Mouse (Mus musculus) liver, embryonic 12.5 days (tissue): ENCODE data around the gene Pdia3. TPM values are rescaled to one million over a fixed set of nuclear protein-coding genes. Genes with fewer than 3 reads are reported as not detected.
A peak's percentile ranks its signal among the peaks of the same experiment; 100 is the strongest.
"Not testable (repeated sequence)": the region's sequence is repeated elsewhere in the genome, so short reads cannot be mapped to it uniquely, and the experiment has no call there.

ENCODE experiments used
- ATAC-seq: fragments of 200-750 bp; cut with Nextera tagmentation; 2 replicates; pipeline ENCODE4 v1.8.0; 2017; ENCODE audit warnings: moderate number of reproducible peaks, mild to moderate bottlenecking, moderate library complexity
- H3K27ac ChIP-seq: fragments of 300-500 bp; sonication (generic); 2 replicates; pipeline ENCODE4 v1.5.1; 2016; ENCODE audit warnings: mild to moderate bottlenecking
- H3K27me3 ChIP-seq: fragments of 300-500 bp; sonication (generic); replicated peaks from 2 replicates; pipeline ENCODE4 v1.6.1; 2016; ENCODE audit warnings: mild to moderate bottlenecking, moderate library complexity
- H3K36me3 ChIP-seq: fragments of 300-500 bp; sonication (generic); 2 replicates; pipeline ENCODE4 v1.6.1; 2016; ENCODE audit warnings: mild to moderate bottlenecking, moderate library complexity
- H3K4me1 ChIP-seq: fragments of 300-500 bp; sonication (generic); 2 replicates; pipeline ENCODE4 v1.6.1; 2016
- H3K4me2 ChIP-seq: fragments of 300-500 bp; sonication (generic); 2 replicates; pipeline ENCODE4 v1.6.1; 2016; ENCODE audit warnings: mild to moderate bottlenecking, moderate library complexity
- H3K4me3 ChIP-seq: fragments of 300-500 bp; sonication (generic); 2 replicates; pipeline ENCODE4 v1.5.1; 2016; ENCODE audit warnings: mild to moderate bottlenecking, moderate library complexity
- H3K9ac ChIP-seq: fragments of 300-500 bp; sonication (generic); 2 replicates; pipeline ENCODE4 v1.6.1; 2016; ENCODE audit warnings: mild to moderate bottlenecking, moderate library complexity
- H3K9me3 ChIP-seq: fragments of 300-500 bp; sonication (generic); replicated peaks from 2 replicates; pipeline ENCODE4 v1.6.1; 2016; ENCODE audit warnings: mild to moderate bottlenecking, moderate library complexity
- WGBS: fragments of 180-500 bp; shearing (Covaris S2); methylation state at CpG from one replicate; pipeline ENCODE4 v1.1.7; 2016; ENCODE audit not compliant: insufficient replicate concordance; 5-methylcytosine and 5-hydroxymethylcytosine counted together
- polyA plus RNA-seq: library from polyadenylated mRNA; unstranded; fragments of >200 nt; fragmentation: Nextera tagmentation; extraction: Ambion mirVana; gene quantifications from 2 replicates; pipeline ENCODE4 v1.2.1, GENCODE M21; 2016

Gene Pdia3
- 353 and 364 TPM in 2 replicates for polyA plus RNA-seq

DNA sequence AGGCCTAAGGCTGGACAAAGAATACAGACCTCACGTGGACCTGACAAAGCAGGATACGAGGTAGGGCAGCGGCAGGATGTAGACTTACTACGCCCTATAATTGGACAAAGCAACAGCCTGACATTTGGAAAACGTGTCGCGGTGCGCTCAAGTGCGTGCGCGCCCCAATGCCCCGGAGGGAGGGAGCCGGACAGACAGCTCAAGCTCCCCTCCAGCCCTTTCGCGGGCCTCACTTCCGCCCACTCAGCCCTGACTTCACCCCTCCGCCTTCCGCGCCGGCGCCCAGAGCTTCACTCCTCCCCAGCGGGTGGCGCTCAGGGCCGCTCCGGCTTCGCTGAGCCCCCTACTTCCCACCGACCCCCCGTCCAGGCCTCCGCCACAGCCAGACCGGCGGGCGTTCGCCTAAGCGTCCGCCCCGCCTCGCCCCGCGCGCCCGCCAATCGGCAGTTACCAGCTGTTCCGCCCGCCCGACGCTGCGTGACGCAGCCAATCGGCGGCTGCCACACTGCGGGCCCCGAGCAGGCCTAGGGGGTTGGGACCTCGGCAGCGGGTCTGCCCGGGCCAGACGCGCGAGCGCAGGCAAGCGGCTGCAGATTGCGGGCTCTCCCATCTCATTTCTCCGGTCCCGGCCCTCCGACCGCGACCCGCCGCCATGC, at the start of gene Pdia3, which contains the start of gene Catsper2:
Pdia3 (plus strand) TSS at position 389 of the 656 bp plus-strand sequence.
Catsper2 (minus strand) TSS at position 406 of the 656 bp plus-strand sequence.
- peak within 1 kb of the TSS; percentile 96 for H3K27ac ChIP-seq
- no peaks in the 10 kb centered on the region for H3K27me3 ChIP-seq
- H3K36me3 ChIP-seq: peaks cover 33% of the 10 kb centered on the region
- H3K4me1 ChIP-seq: peaks cover 44% of the 10 kb centered on the region
- no peaks in the 10 kb centered on the region for H3K9me3 ChIP-seq
- peak within 1 kb of the TSS; percentile 99 for H3K9ac ChIP-seq
- under 1% methylated on average over 64 of the region's 68 CpGs for WGBS
- H3K4me2 ChIP-seq: peak within 1 kb of the TSS; percentile 89
- peak; percentile 98 for ATAC-seq
- H3K4me3 ChIP-seq: peak within 1 kb of the TSS; percentile 100

DNA sequence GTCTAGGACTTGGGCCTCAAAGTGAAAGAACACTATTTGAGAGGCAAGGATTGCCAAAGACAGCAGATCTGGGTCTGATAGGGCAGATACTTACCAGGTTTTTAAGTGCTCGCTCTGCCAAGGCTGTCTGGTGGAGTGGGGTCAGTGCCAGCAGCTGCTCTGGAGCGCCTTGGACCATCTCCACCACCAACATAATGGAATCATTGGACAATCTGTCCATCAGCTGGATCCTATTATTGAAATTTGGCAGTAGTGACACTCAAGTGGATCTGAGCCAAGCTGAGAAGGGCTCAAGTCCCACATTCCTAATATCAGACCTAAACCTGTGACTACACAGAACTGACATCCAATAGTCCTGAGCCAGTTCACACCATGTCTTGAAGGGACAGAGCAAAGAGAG, 44.7 kb upstream of the Pdia3 start:
- Histone ChIP-seq H3K4me1 (no peaks in the 10 kb centered on the region), H3K27me3 (0 out of 2 replicates have a peak, but pooled peaks cover 7% of the 10 kb centered on the region), H3K27ac (no peak overlapping the region), H3K9ac (no peak overlapping the region), H3K4me2 (no peak overlapping the region), H3K9me3 (no peaks in the 10 kb centered on the region), H3K4me3 (no peak overlapping the region), H3K36me3 (no peaks in the 10 kb centered on the region)
- ATAC-seq: no peak
- 62% methylated on average over 2 of the region's 2 CpGs for WGBS

DNA sequence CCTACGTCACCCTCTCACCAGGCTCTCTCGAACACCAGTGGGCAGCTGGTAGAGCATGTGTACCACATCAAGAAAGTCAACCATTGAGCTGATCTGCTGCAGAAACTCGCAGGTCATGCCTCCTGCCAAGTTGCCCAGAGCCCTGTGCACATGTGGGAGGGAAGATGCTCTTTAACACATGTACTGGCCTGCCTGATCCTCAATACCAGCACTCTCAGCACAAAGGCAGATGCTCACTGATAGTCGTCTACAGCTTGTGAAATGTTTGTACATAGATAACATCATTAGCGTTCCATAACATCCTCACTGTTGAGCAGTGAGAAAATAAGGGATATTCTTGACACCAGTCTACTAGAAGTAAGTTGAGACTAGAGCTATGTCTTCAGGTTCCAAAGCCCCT, 42.7 kb upstream of the Pdia3 start:
- H3K27me3 ChIP-seq: 0 out of 2 replicates have a peak, but pooled peaks cover 4% of the 10 kb centered on the region
- H3K4me1 ChIP-seq: no peaks in the 10 kb centered on the region
- H3K9ac ChIP-seq: no peak overlapping the region
- no peak overlapping the region for H3K27ac ChIP-seq
- ATAC-seq: no peak
- WGBS: 64% methylated on average over 5 of the region's 5 CpGs
- H3K9me3 ChIP-seq: no peaks in the 10 kb centered on the region
- no peak overlapping the region for H3K4me3 ChIP-seq
- H3K36me3 ChIP-seq: no peaks in the 10 kb centered on the region
- H3K4me2 ChIP-seq: no peak overlapping the region

DNA sequence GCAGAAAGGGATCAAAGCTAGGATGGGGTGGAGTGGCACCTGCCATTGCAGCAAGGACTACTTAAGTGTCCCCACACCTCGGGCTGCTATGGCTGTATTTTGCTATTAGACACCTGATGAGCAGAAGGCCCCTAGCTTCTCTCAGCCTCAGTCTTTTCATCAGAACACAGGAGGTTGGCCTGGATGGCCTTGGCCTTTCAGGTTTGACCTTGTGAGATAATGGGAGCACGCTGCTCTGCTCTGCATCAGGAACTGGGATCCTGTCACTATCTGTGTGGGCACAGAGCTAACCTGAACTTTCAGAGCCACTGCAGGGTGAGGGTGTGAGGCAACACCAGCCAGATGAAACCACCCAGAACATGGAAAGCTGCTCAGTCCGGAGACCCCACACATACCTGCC, 41.3 kb upstream of the Pdia3 start:
- no peak overlapping the region for H3K9ac ChIP-seq
- H3K27me3 ChIP-seq: peaks cover 11% of the 10 kb centered on the region; the same call in 1 of the 2 replicates
- no peak for ATAC-seq
- no peak overlapping the region for H3K4me2 ChIP-seq
- H3K4me1 ChIP-seq: no peaks in the 10 kb centered on the region
- no peak overlapping the region for H3K4me3 ChIP-seq
- no peaks in the 10 kb centered on the region for H3K36me3 ChIP-seq
- H3K27ac ChIP-seq: no peak overlapping the region
- no peaks in the 10 kb centered on the region for H3K9me3 ChIP-seq
- 58% methylated on average over 3 of the region's 3 CpGs for WGBS

DNA sequence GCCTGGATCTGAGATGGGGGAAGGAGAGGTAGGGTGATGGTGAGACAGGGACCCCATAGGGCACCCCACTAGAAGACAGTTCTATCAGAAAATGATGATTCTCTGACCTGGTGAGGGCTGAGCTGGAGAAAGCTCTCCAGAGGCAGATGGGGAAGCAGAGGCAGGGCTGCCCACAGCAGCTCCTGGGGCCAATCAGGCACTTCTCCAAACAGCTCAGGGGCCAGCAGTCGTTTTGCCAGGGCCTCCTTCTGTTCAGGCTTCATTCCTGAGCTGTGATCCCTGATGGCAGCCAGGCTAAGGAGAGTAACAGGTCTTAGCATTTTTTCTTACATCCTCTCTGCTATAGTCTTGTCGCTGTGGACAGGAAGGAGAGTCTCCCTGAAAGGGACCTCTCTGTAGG, 38.8 kb upstream of the Pdia3 start:
- H3K9me3 ChIP-seq: no peaks in the 10 kb centered on the region
- WGBS: 33% methylated on average over 2 of the region's 2 CpGs
- H3K27ac ChIP-seq: no peak overlapping the region
- no peak overlapping the region for H3K4me3 ChIP-seq
- H3K36me3 ChIP-seq: no peaks in the 10 kb centered on the region
- no peak overlapping the region for H3K4me2 ChIP-seq
- H3K4me1 ChIP-seq: no peaks in the 10 kb centered on the region
- ATAC-seq: no peak
- no peak overlapping the region for H3K9ac ChIP-seq
- H3K27me3 ChIP-seq: peaks cover 26% of the 10 kb centered on the region

DNA sequence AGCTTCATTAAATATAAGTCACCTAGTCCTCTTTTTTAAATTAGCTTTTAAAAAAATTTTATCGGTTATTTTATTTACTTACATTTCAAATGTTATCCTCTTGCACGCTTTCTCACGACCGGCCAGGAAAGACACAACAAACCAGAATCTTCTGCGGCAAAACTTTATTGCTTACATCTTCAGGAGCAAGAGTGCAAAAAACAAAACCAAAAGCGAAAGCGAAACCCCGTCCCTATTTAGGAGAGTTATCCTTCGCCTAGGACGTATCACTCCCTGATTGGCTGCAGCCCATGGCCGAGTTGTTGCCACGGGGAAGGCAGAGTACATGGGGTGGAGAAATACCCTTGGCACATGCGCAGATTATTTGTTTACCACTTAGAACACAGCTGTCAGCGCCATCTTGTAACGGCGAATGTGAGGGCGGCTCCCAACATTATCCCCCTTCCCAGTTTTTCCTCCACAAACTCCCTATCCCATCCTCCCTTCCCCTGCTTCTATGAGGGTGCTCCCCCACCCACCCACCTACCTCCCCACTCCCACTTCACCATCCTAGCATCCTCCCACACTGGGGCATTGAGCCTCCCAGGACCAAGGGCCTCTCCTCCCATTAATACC, 26.5 kb upstream of the Pdia3 start, which contains the start of gene Strc:
Strc (minus strand) TSS at position 208 of the 615 bp plus-strand sequence.
- H3K9me3 ChIP-seq, H3K9ac ChIP-seq, H3K4me3 ChIP-seq, H3K4me2 ChIP-seq, H3K27me3 ChIP-seq, H3K27ac ChIP-seq, ATAC-seq, H3K36me3 ChIP-seq, H3K4me1 ChIP-seq: not testable (repeated sequence)
- WGBS: 89% methylated on average over 17 of the region's 17 CpGs

DNA sequence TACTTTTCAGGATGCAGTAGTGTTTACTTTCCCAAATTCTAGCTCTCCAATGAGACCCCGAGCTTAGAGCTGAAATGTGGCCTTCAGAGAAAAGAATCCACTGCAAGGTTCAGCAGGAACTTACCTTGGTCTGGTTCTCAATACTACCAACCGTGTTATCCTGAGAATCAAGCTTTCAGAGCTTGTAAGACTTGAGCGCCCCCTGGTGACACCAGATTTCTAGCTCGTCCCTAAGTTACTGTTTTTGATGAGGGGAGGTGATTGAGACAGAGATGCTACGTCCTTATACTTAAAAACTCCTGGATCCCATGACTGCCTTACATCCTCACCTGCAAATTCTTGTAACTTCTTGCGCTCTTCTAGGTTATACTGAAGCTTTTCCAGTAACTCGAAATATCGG, 17.0 kb upstream of the Pdia3 start:
- Histone ChIP-seq H3K36me3 (no peaks in the 10 kb centered on the region), H3K4me3 (no peak overlapping the region), H3K9ac (no peak overlapping the region), H3K9me3 (no peaks in the 10 kb centered on the region), H3K27ac (no peak overlapping the region), H3K4me1 (no peaks in the 10 kb centered on the region), H3K27me3 (peaks cover 6% of the 10 kb centered on the region; the same call in 1 of the 2 replicates), H3K4me2 (no peak overlapping the region)
- WGBS: 14% methylated on average over 8 of the region's 8 CpGs
- no peak for ATAC-seq

DNA sequence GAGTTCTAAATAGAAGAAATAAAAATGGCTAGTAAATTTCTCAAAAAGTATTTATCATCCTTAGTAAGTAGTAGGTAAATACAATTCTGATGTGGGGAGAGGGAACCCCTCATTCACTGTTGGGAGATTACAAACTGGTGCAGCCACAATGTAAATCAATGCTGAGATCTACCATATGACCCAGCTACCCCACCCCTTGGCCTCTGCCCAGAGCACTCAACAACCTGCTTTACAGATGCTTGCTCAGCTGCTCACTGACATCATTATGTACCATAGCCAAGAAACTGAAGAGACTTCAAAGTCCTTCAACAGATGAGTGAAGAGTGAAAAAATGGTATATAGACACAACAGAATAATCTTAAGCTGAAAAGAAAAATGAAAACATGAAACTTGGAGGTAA, 10.3 kb upstream of the Pdia3 start:
- Histone ChIP-seq H3K9ac (no peak overlapping the region), H3K36me3 (no peaks in the 10 kb centered on the region), H3K9me3 (no peaks in the 10 kb centered on the region), H3K4me3 (no peak overlapping the region), H3K4me2 (no peak overlapping the region), H3K27ac (no peak overlapping the region), H3K27me3 (peaks cover 6% of the 10 kb centered on the region; the same call in 1 of the 2 replicates), H3K4me1 (no peaks in the 10 kb centered on the region)
- no peak for ATAC-seq

DNA sequence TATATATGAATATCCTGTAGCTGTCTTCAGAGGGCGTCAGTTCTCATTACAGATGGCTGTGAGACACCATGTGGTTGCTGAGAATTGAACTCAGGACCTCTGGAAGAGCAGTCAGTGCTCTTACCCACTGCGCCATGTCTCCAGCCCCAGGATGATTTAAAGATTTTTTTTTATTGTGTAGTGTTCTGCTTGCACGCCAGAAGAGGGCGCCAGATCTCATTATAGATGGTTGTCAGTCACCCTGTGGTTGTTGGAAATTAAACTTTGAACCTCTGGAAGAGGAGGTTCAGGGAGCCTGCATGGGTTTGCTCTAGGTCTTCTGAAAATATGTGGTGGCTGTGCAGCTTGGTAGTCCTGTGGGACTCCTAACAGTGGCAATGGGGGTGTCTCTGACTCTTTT, 5.4 kb upstream of the Pdia3 start:
- Histone ChIP-seq H3K4me3 (no peak overlapping the region), H3K9me3 (no peaks in the 10 kb centered on the region), H3K4me2 (no peak overlapping the region), H3K36me3 (no peaks in the 10 kb centered on the region), H3K27ac (no peak overlapping the region), H3K4me1 (peaks cover 13% of the 10 kb centered on the region), H3K27me3 (no peaks in the 10 kb centered on the region), H3K9ac (no peak overlapping the region)
- ATAC-seq: peak; percentile 39; the same call in 1 of the 2 replicates
- 19% methylated on average over 4 of the region's 4 CpGs for WGBS

DNA sequence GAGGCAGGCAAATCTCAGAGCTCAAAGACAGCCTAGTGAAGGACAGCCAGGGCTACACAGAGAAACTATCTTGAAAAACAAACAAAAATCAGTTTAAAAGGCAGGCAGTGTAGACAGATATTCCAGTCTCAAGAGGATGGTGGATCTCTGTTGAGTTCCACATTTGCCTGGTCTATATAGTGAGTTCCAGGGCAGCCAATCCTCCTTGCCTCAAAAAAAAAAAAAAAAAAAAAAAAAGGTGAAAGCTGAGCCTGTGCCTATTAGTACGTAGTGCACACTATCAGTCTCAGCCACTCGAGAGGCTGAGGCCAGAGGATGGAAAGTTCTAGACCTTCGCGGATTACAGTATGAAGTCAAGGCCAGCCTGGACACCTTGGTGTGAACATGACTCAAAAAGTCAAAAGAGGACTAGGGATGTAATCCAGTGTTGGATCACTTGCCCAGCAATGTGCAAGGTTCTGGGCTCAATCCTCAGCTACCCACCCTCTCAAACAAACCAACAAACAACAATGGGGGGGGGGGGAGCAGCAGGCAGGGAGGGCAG, 660 bp upstream of the Pdia3 start:
- ATAC-seq: no peak
- Histone ChIP-seq H3K27ac (peak overlapping the region; percentile 96), H3K9ac (peak overlapping the region; percentile 99), H3K4me1 (peaks cover 44% of the 10 kb centered on the region), H3K4me3 (peak overlapping the region; percentile 100), H3K27me3 (no peaks in the 10 kb centered on the region), H3K9me3 (no peaks in the 10 kb centered on the region), H3K36me3 (peaks cover 27% of the 10 kb centered on the region), H3K4me2 (peak overlapping the region; percentile 89)
- 6% methylated on average over 4 of the region's 4 CpGs for WGBS

DNA sequence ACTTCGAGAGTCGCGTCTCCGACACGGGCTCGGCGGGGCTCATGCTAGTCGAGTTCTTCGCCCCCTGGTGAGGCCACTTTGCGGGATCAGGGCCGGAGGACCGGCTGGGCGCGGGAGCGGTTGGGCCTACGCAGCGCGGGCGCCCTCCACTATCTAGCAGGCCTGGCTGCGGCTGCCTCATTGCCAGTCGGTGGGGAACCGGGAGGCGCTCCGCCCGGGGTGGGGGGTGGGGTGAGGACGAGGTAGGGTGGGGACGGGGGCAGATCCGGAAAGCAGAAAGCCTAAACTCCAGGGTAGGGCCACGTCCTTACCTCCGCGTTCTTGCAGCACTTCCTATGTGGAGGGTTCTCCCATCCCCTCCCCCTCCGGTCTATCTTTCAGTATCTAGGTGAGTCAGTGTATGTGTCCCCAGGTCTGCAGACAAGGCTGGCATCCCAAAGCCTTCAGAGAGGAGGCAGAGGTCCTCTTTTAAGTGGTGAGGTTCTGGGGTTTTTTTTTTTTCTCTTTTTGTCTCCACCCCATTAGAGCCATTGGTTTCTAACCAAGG, 637 bp downstream of the Pdia3 start:
- H3K9me3 ChIP-seq: no peaks in the 10 kb centered on the region
- peaks cover 40% of the 10 kb centered on the region for H3K36me3 ChIP-seq
- peak overlapping the region; percentile 96 for H3K27ac ChIP-seq
- H3K4me1 ChIP-seq: peaks cover 44% of the 10 kb centered on the region
- H3K4me3 ChIP-seq: peak overlapping the region; percentile 100
- no peaks in the 10 kb centered on the region for H3K27me3 ChIP-seq
- H3K4me2 ChIP-seq: peak overlapping the region; percentile 89
- peak overlapping the region; percentile 99 for H3K9ac ChIP-seq
- WGBS: 0% methylated on average over 32 of the region's 32 CpGs
- ATAC-seq: peak; percentile 73

DNA sequence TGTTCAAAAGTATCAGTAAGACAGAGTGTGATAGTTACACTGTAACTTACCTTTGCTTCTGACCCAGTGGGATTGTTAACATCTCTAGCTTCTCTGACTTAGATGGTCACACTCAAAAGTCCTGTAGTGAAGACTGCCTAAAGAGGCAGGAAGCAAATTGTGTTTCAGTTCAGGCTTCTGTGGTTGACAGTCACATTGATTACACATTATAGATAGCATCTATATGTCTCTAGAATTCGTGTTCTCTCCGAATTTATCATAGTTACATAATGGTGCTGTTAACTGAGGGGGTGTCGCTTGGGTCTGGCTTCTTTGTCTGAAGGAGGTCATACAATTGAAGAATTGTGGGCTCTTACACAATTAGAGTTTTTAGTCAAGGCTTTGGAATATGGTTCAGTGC, 1.5 kb downstream of the Pdia3 start:
- Histone ChIP-seq H3K4me1 (peaks cover 44% of the 10 kb centered on the region), H3K4me2 (peak overlapping the region; percentile 89), H3K36me3 (peaks cover 47% of the 10 kb centered on the region), H3K27ac (0 out of 2 replicates have a peak overlapping the region, but pooled peaks have one; percentile 96), H3K27me3 (no peaks in the 10 kb centered on the region), H3K4me3 (peak overlapping the region; percentile 100), H3K9me3 (no peaks in the 10 kb centered on the region), H3K9ac (peak overlapping the region; percentile 99)
- WGBS: 27% methylated on average over 3 of the region's 3 CpGs
- no peak for ATAC-seq
